Mouse (Mus musculus) cerebellum, postnatal 25 days (tissue): Measurements from ENCODE around the gene Sprr1b.
"Not testable (repeated sequence)": the region's sequence is repeated elsewhere in the genome, so short reads cannot be mapped to it uniquely, and the experiment has no call there.

Experiments used
- DNase-seq, 2 experiments: peaks; one replicate each; pipeline ENCODE4 v3.0.0; 2021; ENCODE audit warnings: mixed read lengths in 2 of 2

Sprr1b gene

GRCm38 (mm10) chr3:92438689-92439088, at the start of gene Sprr1b:
TSS of gene Sprr1b (minus strand) at chr3:92438789.
- DNase-seq, result no peak

GRCm38 (mm10) chr3:92486307-92486706, 47.7 kb upstream of the Sprr1b start:
- DNase-seq, result no peak

DNA sequence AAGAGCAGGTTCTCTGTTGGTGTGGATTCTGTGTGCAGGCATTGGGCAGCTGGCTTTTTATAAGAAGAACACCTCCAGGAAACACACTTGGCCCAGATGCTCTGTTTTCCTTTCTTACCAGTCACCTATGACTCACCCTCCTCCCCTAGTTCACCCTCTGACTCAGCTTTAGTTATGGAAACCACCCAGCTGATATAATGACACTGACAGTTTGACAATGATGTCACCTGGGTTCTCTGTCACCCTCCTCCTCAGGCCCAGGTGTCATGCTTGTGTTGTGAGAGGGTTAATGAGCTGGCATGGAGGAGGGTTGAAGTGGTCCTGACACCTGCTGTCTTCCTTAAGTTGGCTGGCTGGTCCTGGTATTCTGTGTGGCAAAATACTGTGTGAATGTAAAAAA, 47.3 kb upstream of the Sprr1b start, which contains the start of gene Sprr1a:
Sprr1a (minus strand) TSS at position 33 of the 400 bp plus-strand sequence.
- DNase-seq, result no peak

DNA sequence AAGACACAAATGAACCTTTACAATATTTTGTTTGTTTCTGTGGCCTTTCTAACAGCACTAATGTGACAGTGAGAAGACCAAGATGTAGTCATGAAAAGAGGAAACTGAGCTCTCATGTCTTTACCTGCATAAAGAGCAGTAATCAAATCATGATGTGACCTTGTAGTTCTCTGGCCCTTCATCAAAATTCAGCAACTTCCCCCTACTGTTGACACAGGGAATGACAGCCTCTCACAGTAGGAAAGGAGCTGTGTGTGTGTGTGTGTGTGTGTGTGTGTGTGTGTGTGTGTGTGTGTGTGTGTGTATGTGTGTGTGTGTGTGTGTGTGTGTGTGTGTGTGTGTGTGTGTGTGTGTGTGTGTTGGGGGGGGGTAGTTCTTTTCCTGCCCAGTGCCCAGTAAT, 42.7 kb upstream of the Sprr1b start:
- not testable (repeated sequence) for DNase-seq

GRCm38 (mm10) chr3:92470111-92470510, 31.5 kb upstream of the Sprr1b start:
- DNase-seq, result no peak

GRCm38 (mm10) chr3:92467424-92467823, 28.8 kb upstream of the Sprr1b start:
- DNase-seq, result no peak

DNA sequence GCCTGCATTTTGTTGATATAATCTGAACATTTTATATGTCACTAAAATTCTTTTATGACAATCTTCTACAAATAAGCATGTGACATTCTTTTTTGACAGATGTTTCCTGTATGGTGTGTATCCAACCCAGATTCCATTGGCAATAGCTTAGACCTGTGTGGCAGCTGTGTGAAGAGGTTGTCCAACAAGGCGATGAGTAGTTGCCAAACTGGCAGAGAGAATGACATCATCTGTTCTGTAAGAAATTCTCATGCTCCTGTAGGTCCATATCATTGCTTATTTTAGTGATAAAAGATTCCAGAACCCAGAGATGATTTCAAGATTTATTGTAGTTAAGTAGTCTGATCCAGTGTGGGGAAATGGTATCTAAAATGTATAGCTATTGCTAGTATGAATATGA, 28.0 kb upstream of the Sprr1b start:
- DNase-seq, result no peak

DNA sequence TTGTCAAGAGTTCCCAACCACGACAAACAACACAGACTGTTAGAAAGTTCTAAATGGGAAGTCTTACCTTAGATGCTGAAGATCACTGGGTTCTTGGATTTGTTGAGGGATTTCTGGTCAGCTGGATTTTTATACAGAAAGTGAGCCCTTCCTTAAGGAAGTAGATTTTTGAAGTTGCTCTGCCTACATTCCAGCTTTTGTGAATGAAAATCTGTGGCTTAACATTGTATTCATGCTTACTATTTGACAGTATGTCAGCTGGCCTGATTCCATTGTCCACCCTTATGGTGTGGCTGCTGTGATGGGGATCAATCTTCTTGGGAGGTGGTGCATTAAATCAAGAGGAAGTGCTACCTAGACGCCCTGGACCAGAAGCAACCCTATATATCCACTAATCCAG, 20.0 kb upstream of the Sprr1b start, which contains the start of gene Sprr3:
Sprr3 (minus strand) TSS at position 101 of the 400 bp plus-strand sequence.
- no peak for DNase-seq

DNA sequence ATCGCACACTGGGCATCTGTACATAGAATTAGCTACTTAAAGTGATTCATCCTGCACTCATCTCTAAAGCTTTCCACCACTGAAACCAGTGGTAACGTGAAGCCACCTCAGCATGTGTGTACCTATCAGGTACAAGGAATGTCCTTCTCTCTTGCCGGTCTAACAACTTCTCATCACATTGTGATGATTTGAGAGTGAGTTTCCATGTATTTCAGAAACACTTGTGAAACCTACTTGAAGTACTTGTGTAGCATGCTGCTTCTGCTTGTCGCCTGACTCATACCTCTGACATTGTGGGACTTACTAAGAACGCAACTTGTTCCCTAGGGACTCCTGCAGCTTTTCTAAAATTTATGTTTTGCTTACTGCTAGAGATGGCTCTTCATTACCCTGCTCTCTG, 16.6 kb upstream of the Sprr1b start:
- DNase-seq, result no peak

- DNase-seq, result no peak
Measured at GRCm38 (mm10) chr3:92440177-92440576, 1.6 kb upstream of the Sprr1b start.

DNA sequence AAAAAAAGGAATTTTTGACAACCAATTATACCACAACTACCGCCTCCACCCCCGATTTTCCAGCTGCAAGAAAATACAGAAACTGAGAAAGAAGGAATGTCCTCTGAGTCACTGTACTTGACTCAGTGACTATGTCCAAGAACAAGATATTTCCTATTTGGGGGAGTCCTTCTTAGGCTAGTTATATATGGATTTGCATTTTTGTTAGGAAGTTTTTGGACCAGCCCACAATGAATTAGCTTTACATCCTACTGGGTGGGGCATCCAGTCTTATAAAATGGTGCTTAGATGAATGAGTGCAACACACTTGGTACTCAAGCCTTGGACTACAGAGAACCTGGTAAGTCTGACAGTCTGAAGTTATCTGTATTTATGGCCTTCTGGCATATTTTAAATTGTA, 6.3 kb downstream of the Sprr1b start, which contains the start of gene Sprr2k:
Sprr2k (plus strand) TSS at position 301 of the 400 bp plus-strand sequence.
- DNase-seq, result no peak

GRCm38 (mm10) chr3:92429323-92429722, 9.3 kb downstream of the Sprr1b start, which contains the start of gene Gm9774:
TSS of gene Gm9774 (minus strand) at chr3:92429423.
- no peak for DNase-seq

DNA sequence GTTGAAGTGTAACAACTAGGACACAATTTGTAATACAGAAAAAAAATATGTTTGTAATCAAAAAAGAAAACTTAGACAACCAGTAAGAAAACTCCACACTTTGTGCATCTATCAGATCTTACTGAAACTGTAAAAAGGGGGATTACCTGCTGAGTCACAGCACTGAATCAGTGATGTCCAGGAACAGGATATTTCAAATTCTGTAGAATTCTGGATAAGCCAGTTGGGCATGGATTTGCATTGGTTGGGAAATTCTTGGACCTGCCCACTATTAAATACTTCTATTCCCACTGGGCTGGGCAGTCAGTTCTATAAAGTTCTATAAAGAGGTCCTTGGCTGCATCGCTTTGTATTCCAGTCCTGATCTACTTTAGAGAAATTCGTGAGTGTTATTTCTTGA, 20.8 kb downstream of the Sprr1b start, which contains the start of gene Sprr2j-ps:
Sprr2j-ps (plus strand) TSS at position 301 of the 400 bp plus-strand sequence.
- no peak for DNase-seq

- no peak for DNase-seq
Measured at GRCm38 (mm10) chr3:92407691-92408090, 30.9 kb downstream of the Sprr1b start, which contains the start of gene Sprr2i. TSS of gene Sprr2i (plus strand) at chr3:92407991.

DNA sequence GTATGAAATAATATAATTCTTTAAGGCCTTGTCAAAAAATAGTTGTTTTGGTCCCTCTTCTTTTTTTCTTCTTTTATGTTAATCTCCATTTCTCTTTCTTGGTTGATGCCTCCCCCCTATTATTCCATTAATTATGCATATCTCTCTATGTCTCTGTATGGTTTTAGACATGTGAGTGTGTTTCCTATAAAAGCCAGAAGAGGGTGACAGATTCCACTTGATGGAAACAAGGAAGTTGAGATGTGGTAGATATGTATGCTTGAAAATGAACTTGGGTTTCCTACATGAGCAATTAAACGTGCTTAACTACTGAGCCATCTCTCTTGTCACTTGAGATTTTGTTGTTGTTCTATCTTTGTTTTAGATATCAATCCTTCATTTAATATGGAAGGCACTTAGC, 44.3 kb downstream of the Sprr1b start:
- no peak for DNase-seq
